Mouse (Mus musculus) NIH3T3 (cell line): Measurements from ENCODE around the gene Arid4a.
"Not testable (repeated sequence)": the region's sequence is repeated elsewhere in the genome, so short reads cannot be mapped to it uniquely, and the experiment has no call there.

ENCODE experiments used
- DNase-seq: peaks from one replicate; pipeline ENCODE4 v3.0.0-alpha.2; 2012; ENCODE audit warnings: low read depth

Gene Arid4a

DNA sequence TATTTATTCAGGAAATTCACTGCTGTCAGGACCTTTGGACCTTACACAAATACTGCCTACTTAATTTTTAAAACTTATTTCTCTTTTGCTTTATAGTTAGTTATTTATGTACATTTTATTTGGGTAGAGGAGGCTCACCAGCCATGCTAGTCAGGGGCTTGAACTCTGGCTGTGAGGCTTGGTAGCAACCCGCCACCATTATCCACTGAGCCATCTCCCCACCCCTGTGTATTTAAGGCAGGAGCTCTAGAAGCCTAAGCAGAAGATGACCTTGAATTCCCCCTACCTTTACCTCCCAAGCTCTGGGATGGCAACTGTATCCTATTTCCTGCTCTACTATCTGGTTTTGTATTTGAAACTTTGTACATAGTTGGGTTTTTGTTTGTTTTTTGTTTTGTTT is 37.7 kb downstream of the Arid4a start:
- no peak for DNase-seq

GRCm38 (mm10) chr12:71055537-71055936 is 39.7 kb downstream of the Arid4a start:
- DNase-seq = no peak

DNA sequence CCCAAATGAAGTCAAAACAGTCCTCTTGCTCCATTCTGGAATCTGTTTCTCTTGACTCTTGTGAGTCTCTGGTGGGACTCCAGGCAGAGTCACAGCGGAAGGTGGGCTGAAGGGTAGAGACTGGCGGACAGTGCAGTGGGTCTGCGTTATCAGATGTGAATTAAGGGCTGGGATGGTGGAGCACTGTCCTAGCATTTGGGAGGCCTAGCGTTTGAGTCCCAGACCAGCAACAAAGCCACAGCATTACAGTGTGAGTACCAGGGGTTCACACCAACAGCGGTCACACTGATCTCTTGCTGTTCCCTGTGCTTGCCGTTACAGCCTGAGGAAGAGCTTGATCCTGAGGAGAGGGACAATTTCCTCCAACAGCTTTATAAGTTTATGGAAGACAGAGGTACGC is 44.0 kb downstream of the Arid4a start:
- no peak for DNase-seq

- DNase-seq = no peak
These were observed 54.1 kb downstream of the Arid4a start for GRCm38 (mm10) chr12:71069846-71070245.

DNA sequence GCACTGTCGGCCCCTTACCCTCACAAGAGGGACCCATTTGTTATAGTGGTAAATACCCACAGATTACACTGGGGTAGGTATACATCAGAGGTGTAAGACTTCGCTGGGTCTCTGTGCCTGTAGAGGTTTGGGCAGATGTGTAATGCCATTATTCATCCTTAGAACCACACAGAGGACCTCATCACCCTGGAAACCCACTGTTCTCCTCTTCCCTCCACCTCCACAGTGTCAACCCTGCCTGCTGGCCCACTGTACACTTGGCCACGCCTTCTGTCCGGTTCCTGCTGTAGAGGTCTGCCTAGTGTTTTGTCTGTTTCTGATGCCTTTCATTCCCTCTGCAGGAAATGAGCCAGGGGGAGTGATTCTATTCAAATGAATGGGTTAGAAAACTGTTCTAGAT is 56.3 kb downstream of the Arid4a start:
- DNase-seq = no peak

GRCm38 (mm10) chr12:71073113-71073730 is 57.4 kb downstream of the Arid4a start:
- peak; percentile 52 for DNase-seq

- DNase-seq = no peak
These were observed 70.5 kb downstream of the Arid4a start for GRCm38 (mm10) chr12:71086331-71086730.

GRCm38 (mm10) chr12:71104275-71104674 is 88.5 kb downstream of the Arid4a start:
- not testable (repeated sequence) for DNase-seq

- DNase-seq = no peak
These were observed 91.5 kb downstream of the Arid4a start for GRCm38 (mm10) chr12:71107216-71107771.

DNA sequence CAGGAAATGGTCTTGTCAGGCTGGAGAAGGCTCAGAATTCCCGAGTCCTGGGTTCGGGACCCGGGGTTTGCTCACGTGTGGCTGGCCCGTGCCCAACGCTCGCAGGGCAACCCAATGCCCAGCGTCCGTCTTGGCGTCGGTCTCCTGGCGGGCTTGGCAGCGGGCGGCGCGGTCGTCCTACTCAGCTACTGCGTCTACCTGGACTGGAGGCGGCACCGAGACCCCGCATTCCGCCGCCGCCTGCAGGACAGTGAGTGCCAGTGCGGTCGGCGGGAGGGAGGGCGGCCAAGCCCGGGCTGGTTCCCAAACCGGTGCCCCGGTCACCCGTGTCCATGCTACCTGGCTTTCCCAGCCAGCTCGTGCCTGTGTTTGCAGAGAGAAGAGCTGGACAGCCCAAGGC is 95.5 kb downstream of the Arid4a start, which contains the start of gene Tomm20l:
TSS of gene Tomm20l (plus strand) at position 98 of the 400 bp plus-strand sequence.
- no peak for DNase-seq

GRCm38 (mm10) chr12:71113074-71113473 is 97.3 kb downstream of the Arid4a start:
- no peak for DNase-seq

- no peak for DNase-seq
These were observed 98.0 kb downstream of the Arid4a start for GRCm38 (mm10) chr12:71113675-71114288.

DNA sequence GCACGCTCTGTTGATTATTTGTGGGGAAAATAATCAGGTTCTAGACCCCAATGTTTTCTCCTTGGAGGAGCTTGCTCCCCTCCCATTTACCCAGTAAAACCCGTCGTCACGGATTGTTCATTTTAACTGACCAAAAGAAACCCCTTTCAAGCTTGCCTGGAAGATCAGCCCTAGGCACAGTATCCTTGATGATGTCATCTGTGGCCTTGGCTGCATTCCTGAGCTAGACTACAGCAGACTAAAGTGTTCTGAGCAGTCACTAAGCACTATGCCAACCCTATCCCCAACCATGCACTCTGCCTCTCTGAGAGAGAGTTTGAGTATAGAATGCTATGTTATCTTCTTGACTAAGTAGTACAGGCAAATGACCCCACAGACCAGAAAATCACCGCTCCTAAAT is 100.6 kb downstream of the Arid4a start:
- DNase-seq = peak; percentile 54

- no peak for DNase-seq
These were observed 106.9 kb downstream of the Arid4a start for GRCm38 (mm10) chr12:71122731-71123130.

- no peak for DNase-seq
These were observed 107.5 kb downstream of the Arid4a start for GRCm38 (mm10) chr12:71123286-71123685.

DNA sequence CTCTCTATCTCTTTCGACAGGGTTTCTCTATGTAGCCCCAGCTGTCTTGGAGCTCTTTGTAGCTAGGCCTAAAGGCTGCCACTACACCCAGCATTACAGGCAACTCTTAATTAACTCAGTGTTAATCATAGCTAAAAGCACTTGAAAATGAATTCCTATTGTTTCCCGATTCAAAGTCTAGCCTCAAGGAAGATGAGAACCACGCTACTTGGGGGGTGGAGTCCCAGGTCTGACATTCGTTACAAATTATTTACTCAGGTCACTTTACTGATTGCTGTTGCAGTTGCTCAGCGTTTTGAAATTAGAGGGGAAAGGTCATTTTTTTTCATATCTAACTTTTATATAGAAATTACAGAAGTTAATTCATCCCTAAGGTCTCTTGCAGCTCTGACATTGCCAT is 119.8 kb downstream of the Arid4a start:
- DNase-seq = no peak

DNA sequence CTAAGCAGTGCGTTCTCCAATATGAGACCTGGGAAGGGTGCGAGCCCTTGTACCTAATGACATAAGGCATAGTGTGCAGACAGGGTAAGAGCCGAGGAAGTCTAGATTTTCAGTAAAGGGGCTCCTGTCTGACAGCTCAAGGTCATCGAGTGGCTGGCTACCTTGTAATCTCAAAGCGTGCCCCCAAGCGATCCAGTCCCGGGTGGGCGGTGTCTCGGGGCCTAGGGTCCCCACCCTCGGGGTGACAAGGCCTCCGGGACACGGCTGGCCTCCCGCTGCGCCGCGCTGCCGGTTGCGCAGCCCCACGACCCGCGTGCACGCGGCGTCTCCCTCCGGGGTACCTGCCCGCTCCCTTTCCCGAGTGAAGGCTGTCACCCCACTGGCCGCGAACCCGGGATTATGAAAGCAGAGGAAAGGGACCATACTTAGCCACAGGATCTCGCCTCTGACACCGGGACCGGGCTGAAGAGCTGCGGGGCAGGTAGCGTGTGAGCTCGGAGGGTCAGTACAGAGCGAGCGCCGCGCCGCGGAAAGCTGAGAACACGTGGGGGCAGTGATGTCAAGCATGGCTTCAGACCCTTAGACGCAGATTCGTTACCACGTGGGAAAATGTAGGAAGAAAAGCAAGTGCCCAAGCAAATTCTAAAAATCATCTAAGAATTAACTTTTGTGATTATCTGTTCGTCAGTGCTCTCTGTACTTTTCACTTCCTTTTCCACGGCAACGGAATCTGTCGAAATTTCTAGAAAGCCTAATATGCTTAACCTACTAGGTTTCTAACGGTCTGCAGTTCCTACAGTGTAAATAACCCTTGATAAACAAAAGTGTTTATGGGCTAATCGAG is 120.6 kb downstream of the Arid4a start, which contains the start of the genes Timm9 and 2700049A03Rik:
TSS of gene Timm9 (minus strand) at position 555 of the 844 bp plus-strand sequence.
TSS of gene 2700049A03Rik (plus strand) at position 719 of the 844 bp plus-strand sequence.
- DNase-seq = peak; percentile 86

DNA sequence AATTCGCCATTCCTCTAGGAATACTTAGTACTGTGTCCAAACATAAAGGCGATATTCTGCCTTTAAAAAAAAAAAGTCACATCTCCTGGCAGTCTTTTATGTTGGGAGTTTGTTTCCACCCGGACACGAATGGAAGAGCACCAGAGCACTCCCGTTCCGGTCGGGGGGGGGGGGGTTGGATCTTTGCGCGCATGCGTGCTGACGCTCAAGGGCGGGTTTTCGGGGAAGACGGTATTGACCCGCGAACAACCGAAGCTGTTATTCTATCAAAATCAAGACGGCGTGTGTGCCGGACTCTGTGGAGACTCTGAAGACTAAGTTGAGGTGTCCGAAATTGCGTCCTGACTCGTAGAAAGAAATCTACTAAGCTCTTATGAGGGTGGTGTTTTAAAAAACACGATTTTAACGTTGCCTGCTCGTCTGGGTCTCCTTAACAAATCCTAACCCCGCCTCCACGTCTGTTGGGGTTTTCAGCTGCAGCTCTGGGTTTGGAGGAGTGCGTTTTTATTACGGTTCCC is 121.2 kb downstream of the Arid4a start:
- DNase-seq = peak; percentile 96

GRCm38 (mm10) chr12:71137686-71138085 is 121.9 kb downstream of the Arid4a start:
- DNase-seq = no peak

DNA sequence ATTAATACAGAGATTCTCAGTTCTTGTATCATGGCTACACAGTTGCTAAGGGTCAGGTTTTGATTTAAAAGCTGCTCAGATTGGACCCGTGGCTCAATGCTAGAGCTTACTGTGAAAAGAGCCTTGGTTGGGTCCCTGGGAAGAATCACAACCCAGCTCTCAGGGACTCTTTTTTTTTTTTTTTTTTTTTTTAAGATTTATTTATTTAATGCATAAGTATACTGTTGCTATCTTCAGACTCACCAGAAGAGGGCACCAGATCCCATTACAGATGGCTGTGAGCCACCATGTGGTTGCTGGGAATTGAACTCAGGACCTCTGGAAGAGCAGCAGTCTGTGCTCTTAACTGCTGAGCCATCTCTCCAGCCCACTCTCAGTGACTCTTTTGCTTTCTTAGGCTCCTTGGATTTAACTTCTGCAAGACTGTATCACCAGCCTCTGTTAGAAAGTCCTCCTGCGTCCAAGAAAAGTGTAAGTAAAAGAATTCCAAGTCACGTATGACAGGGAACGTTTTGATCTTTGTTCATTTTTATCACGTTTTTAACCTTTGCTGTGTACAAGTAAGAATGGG is 123.6 kb downstream of the Arid4a start:
- no peak for DNase-seq

GRCm38 (mm10) chr12:71141189-71141588 is 125.4 kb downstream of the Arid4a start:
- DNase-seq = peak; percentile 12

GRCm38 (mm10) chr12:71147641-71148040 is 131.9 kb downstream of the Arid4a start:
- DNase-seq = peak; percentile 75
